Mouse (Mus musculus): Measurements from ENCODE around the gene Pcgf6. TPM values are rescaled to one million over a fixed set of nuclear protein-coding genes. Genes with fewer than 3 reads are reported as not detected.

The Pcgf6 gene
- total RNA-seq (2014; fragmentation: Nextera tagmentation) (21.3 and 24.9 TPM in 2 replicates), total RNA-seq (2017) (10.0 and 11.3 TPM in 2 replicates)

- ATAC-seq (replicated peaks; ENCODE audit: poor library complexity, severe bottlenecking), result peak; percentile 84
Observed at GRCm38 (mm10) chr19:47050271-47051032, at the start of gene Pcgf6. Gene Pcgf6, minus strand, starts transcription at chr19:47050906.

GRCm38 (mm10) chr19:47090550-47091156, 39.9 kb upstream of the Pcgf6 start, which contains the start of the genes Usmg5 and Pdcd11:
Gene Usmg5, minus strand, starts transcription at chr19:47090647.
Gene Pdcd11, plus strand, starts transcription at chr19:47090768.
- peak; percentile 98 for ATAC-seq (replicated peaks; ENCODE audit: poor library complexity, severe bottlenecking)

DNA sequence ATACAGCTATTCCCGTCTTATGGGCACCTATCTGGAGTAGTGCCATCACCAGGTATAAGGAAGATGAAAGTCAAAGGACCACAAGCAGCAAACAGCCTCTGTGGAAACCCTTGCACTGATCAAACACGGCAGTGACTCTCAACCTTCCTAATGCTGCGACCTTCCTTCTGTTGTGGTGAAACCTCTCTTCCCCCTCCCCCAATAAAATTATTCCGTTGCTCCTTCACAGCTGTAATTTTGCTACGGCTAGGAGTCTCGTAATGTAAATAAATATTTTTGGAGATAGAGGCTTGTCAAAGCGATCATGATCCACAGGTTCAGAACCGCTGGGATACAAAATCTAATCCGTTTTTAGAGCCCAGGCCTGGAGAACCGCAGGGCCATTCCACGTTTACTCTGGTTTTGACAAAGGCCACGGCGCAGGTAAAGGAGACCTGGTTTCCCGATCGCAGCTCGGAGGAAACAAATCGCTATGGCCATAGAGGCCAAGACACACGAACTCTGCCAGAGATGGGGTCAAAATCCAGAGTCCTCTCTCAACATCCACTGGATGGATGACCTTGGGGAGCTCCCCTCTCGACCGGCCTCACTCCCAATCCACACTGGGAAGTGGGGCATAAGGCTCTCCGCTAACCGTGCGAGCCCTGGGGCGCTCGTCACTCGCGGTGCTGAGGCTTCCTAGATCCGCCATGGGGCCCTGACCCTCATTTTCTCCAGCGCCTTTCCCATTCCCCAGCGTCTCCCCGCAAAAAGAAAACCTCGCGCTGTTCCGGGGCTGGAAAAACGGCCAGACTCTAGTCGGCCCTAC, 39.2 kb upstream of the Pcgf6 start:
- peak; percentile 54 for ATAC-seq (replicated peaks; ENCODE audit: poor library complexity, severe bottlenecking)

- no peak for ATAC-seq (replicated peaks; ENCODE audit: poor library complexity, severe bottlenecking)
Observed at GRCm38 (mm10) chr19:47088226-47088625, 37.5 kb upstream of the Pcgf6 start.

DNA sequence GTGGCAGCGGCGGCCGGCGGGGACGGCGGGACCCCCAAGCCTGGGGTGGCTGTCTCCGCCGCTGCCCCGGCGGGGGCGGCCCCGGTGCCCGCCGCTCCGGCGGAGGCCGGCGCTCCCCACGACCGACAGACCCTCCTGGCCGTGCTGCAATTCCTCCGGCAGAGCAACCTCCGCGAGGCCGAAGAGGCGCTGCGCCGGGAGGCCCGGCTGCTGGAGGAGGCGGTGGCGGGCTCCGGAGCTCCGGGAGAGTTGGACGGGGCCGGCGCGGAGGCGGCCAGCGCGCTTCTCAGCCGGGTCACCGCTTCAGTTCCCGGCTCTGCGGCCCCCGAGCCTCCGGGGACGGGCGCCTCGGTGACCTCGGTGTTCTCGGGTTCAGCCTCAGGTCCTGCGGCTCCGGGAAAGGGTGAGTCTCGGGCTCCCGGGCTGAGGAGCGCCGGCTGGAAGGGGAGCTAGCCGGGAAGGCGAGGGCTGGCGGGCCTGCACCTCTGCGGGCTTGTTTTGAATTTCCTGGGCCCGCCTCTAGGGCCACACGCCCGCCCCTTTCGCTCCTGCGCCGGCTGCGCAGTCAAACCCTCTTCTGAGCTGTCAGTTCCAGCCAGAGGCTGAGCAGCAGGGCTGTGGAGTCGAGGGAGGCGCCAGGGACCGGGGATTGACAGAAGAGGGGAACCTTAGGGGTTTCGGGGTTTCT, 17.4 kb upstream of the Pcgf6 start:
- peak; percentile 88 for ATAC-seq (replicated peaks; ENCODE audit: poor library complexity, severe bottlenecking)

GRCm38 (mm10) chr19:47067096-47067882, 16.6 kb upstream of the Pcgf6 start, which contains the start of gene Taf5:
Gene Taf5, plus strand, starts transcription at chr19:47067746.
- ATAC-seq (replicated peaks; ENCODE audit: poor library complexity, severe bottlenecking), result peak; percentile 94

DNA sequence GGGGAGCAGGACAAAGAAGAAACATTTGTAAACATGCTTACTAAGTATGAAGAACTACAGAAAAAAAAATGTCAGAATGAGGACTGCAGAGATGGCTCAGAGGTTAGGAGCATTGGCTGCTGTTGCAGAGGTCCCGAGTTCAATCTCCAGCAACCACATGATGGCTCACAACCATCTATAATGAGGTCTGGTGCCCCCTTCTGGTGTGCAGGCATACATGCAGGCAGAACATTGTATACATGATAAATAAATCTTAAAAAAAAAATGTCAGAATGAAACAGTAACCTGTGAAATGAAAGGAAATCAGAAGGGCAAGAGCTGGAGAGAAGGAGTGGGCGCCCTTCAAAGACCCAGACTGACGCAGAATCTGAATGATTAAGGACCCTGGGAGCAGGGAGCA, 15.2 kb upstream of the Pcgf6 start:
- no peak for ATAC-seq (replicated peaks; ENCODE audit: poor library complexity, severe bottlenecking)

DNA sequence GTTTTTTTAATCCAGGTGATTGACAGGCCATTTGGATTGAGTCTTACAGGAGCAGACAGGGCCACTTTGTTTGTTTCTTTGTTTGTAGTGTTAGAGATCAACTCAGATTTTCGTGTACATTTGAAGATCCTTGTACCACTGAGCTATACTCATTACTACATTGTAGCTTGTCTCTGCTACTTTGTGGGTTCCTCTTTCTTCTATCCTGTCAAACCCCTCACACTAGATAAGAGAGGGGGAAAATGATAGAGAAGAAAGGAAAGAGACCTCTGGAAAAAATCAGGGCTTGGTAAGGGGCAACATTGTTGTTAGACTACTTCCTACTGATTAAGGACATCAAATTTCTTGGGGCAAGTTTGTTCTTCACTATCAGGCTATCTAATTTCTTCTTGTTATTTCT, 7.0 kb upstream of the Pcgf6 start:
- ATAC-seq (replicated peaks; ENCODE audit: poor library complexity, severe bottlenecking), result no peak

DNA sequence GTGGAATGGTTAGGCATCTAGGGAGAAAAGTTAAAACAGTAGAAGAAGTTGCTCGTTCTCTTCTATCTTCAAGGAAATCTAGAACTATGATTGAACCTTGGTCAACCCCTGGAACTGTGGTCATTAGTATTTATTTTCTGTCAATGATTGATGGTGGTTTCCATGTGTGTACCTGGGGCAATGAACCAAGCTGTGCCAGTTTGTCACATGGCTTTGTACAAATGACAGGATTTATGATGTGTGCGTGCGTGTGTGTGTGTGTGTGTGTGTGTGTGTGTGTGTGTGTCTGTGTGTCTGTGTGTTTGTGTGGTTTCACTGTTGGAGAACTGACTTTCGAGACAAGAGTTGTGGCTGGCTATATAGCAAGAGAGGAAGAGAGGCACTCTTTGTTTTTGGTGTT, 2.8 kb upstream of the Pcgf6 start:
- ATAC-seq (replicated peaks; ENCODE audit: poor library complexity, severe bottlenecking), result no peak

- no peak for ATAC-seq (replicated peaks; ENCODE audit: poor library complexity, severe bottlenecking)
Observed at GRCm38 (mm10) chr19:47052927-47053326, 2.2 kb upstream of the Pcgf6 start.

- no peak for ATAC-seq (replicated peaks; ENCODE audit: poor library complexity, severe bottlenecking)
Observed at GRCm38 (mm10) chr19:47049840-47050239, 866 bp downstream of the Pcgf6 start.

DNA sequence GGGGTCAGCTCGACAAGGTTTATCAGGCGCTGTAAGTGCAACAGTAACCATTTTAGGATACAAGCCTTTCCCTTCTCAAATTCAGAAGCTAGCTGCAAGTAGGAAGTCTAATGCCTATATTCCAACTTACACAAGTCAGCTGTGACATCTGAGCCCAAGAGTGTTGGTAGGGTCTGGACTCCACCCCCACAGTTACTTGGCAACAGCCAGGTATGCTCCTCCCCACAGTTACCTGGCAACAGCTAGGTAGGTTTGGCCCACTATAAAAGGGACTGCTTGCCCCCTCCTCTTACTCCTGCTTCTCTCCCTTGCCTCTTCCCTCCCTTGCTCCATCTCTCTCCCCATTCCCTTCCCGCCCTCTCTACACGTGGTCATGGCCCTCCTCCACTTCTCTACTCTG, 1.6 kb downstream of the Pcgf6 start:
- no peak for ATAC-seq (replicated peaks; ENCODE audit: poor library complexity, severe bottlenecking)

- ATAC-seq (replicated peaks; ENCODE audit: poor library complexity, severe bottlenecking), result no peak
Observed at GRCm38 (mm10) chr19:47047236-47047833, 3.4 kb downstream of the Pcgf6 start.

DNA sequence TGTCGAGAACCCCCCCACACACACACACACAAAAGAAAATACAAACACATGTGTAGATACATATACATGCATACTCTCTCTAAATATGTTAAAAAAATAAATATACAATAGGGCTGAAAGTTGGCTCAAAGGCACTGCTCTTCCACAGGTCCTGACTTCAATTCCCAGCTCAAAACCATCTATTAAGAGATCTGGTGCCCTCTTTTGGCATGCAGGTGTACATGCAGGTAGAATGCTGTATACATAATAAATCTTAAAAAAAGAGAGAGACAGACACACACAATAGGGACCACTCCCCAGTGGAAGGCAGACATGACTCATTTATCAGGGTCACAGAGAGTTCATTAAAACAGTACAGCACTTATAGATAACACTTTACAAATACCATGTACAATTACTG, 4.4 kb downstream of the Pcgf6 start:
- no peak for ATAC-seq (replicated peaks; ENCODE audit: poor library complexity, severe bottlenecking)

- no peak for ATAC-seq (replicated peaks; ENCODE audit: poor library complexity, severe bottlenecking)
Observed at GRCm38 (mm10) chr19:47043608-47044007, 7.1 kb downstream of the Pcgf6 start.

DNA sequence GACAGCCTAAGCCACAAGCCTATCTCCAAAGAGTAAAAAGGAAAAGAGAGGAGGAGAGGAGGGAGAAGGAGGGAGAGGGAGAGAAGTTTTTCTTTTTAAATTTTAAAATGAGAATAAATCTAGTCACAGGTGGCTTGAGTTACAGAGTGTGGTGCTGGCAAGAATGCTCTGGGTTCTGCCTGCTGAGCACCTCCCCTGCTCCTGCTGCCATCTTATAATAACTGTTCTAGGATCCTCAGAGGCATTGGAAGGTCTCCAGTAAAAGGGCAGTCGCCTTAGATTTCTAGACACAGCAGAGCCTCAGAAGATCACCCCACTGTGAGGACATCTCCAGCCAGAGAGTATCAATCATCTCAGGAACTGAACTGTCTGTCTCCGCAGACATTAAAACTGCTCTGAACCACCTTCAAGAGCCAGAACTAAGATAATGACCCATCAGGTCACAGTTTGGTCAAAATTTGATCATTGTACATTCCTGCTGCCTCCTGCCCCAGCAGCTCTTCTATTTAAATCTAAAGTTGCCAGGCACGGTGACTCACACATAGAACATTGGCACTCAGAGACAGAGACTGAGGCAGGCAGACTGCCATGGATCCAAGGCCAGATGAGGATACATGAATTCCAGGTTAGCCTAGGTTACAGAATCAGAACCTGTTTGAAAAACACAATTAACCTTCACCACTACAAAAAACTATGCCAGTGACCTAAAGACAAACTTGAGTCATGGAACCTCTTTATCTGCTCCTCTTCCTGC, 9.8 kb downstream of the Pcgf6 start:
- no peak for ATAC-seq (replicated peaks; ENCODE audit: poor library complexity, severe bottlenecking)

DNA sequence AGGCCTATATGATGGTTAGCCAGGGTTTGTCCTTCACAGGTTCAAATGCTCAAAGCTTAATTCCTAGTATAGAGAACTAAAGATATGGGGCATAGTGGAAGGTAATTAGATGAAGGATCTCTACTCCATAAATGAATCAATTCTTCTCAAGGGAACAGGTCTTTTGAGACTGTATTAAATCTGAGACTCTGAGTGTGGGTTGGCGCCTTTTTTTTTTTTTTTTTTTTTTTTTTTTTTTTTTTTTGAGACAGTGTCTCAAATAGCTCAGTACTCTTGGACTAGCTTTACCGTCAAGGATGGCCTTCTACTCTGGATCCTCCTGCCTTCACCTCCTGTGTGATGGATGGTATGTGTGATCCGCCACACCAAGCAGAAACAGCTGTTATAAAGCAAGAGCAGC, 14.1 kb downstream of the Pcgf6 start:
- no peak for ATAC-seq (replicated peaks; ENCODE audit: poor library complexity, severe bottlenecking)

- ATAC-seq (replicated peaks; ENCODE audit: poor library complexity, severe bottlenecking), result no peak
Observed at GRCm38 (mm10) chr19:47034916-47035315, 15.8 kb downstream of the Pcgf6 start.
